Mouse (Mus musculus) forebrain, embryonic 11.5 days (tissue): ENCODE results near the gene Dpf1. TPM values are rescaled to one million over a fixed set of nuclear protein-coding genes. Genes with fewer than 3 reads are reported as not detected.

ENCODE experiments used
- ATAC-seq: fragments of 200-750 bp; cut with Nextera tagmentation; replicated peaks from 2 replicates; pipeline ENCODE4 v1.8.0; 2017; ENCODE audit warnings: moderate TSS enrichment; ENCODE audit not compliant: low FRiP score
- DNase-seq: peaks from one replicate; pipeline ENCODE4 v3.0.0-alpha.2; 2017; ENCODE audit warnings: low spot score
- H3K27ac ChIP-seq: fragments of 300-500 bp; sonication (generic); 2 replicates; pipeline ENCODE4 v1.5.1; 2014; ENCODE audit warnings: low read depth, low read length
- H3K27me3 ChIP-seq: fragments of 300-500 bp; sonication (generic); 2 replicates; pipeline ENCODE4 v1.6.1; 2014; ENCODE audit warnings: mild to moderate bottlenecking, low read length, mixed read lengths; ENCODE audit not compliant: control insufficient read depth, insufficient read depth
- H3K36me3 ChIP-seq: fragments of 300-500 bp; sonication (generic); 2 replicates; pipeline ENCODE4 v1.6.1; 2014; ENCODE audit warnings: mild to moderate bottlenecking, low read length, moderate library complexity, mixed read lengths; ENCODE audit not compliant: control insufficient read depth, insufficient read depth
- H3K4me1 ChIP-seq: fragments of 300-500 bp; sonication (generic); replicated peaks from 2 replicates; pipeline ENCODE4 v1.6.1; 2014; ENCODE audit warnings: low read length, mixed read lengths; ENCODE audit not compliant: control insufficient read depth, insufficient read depth
- H3K4me2 ChIP-seq: fragments of 300-500 bp; sonication (generic); 2 replicates; pipeline ENCODE4 v1.6.1; 2014; ENCODE audit warnings: low read depth, mild to moderate bottlenecking, low read length, moderate library complexity, mixed read lengths; ENCODE audit not compliant: severe bottlenecking
- H3K4me3 ChIP-seq: fragments of 300-500 bp; sonication (generic); 2 replicates; pipeline ENCODE4 v1.5.1; 2014; ENCODE audit warnings: low read depth, low read length
- H3K9ac ChIP-seq: fragments of 300-500 bp; sonication (generic); 2 replicates; pipeline ENCODE4 v1.6.1; 2014; ENCODE audit warnings: low read length
- H3K9me3 ChIP-seq: fragments of 300-500 bp; sonication (generic); 2 replicates; pipeline ENCODE4 v1.6.1; 2016; ENCODE audit warnings: low read length, mixed read lengths; ENCODE audit not compliant: control insufficient read depth
- WGBS: fragments of 180-500 bp; shearing (Covaris S2); extraction: QIAGEN DNeasy Blood & Tissue Kit; methylation state at CpG from one replicate; pipeline ENCODE4 v1.1.7; 2014; 5-methylcytosine and 5-hydroxymethylcytosine counted together
- polyA plus RNA-seq: library from polyadenylated mRNA; unstranded; fragments of >200 nt; fragmentation: Nextera tagmentation; extraction: Ambion mirVana; gene quantifications from 2 replicates; pipeline ENCODE4 v1.2.1, GENCODE M21; 2014

Gene Dpf1
- polyA plus RNA-seq, 1 experiment from 2014 or later: 76.0 TPM

- no peak overlapping the region for H3K4me3 ChIP-seq
- ATAC-seq (no peak), DNase-seq (no peak)
- H3K9ac ChIP-seq: no peak overlapping the region
- WGBS: 85% methylated on average over 9 of the region's 9 CpGs
- H3K4me2 ChIP-seq: no peak overlapping the region
- no peaks in the 10 kb centered on the region for H3K9me3 ChIP-seq
- no peaks in the 10 kb centered on the region; the same call in 1 of the 2 replicates for H3K36me3 ChIP-seq
- peaks cover 4% of the 10 kb centered on the region; the same call in 1 of the 2 replicates for H3K4me1 ChIP-seq
- no peaks in the 10 kb centered on the region for H3K27me3 ChIP-seq
- no peak overlapping the region for H3K27ac ChIP-seq
These were observed 34.7 kb downstream of the Dpf1 start for GRCm38 (mm10) chr7:29338351-29338919.

- 85% methylated on average over 14 of the region's 14 CpGs for WGBS
These were observed 35.4 kb downstream of the Dpf1 start for GRCm38 (mm10) chr7:29338984-29339679.

GRCm38 (mm10) chr7:29340247-29340646, 36.5 kb downstream of the Dpf1 start:
- no peaks in the 10 kb centered on the region for H3K4me1 ChIP-seq
- no peak overlapping the region for H3K4me2 ChIP-seq
- ATAC-seq (no peak), DNase-seq (no peak)
- H3K9ac ChIP-seq: no peak overlapping the region
- H3K27ac ChIP-seq: no peak overlapping the region
- H3K36me3 ChIP-seq: no peaks in the 10 kb centered on the region; the same call in 1 of the 2 replicates
- 89% methylated on average over 9 of the region's 9 CpGs for WGBS
- H3K9me3 ChIP-seq: no peaks in the 10 kb centered on the region
- H3K27me3 ChIP-seq: no peaks in the 10 kb centered on the region
- H3K4me3 ChIP-seq: no peak overlapping the region

More at GRCm38 (mm10) chr7:29338984-29339679, 35.4 kb downstream of the Dpf1 start:
- peaks cover 3% of the 10 kb centered on the region; the same call in 1 of the 2 replicates for H3K4me1 ChIP-seq
- no peak overlapping the region for H3K4me2 ChIP-seq
- no peaks in the 10 kb centered on the region; the same call in 1 of the 2 replicates for H3K36me3 ChIP-seq
- H3K4me3 ChIP-seq: no peak overlapping the region
- H3K27me3 ChIP-seq: no peaks in the 10 kb centered on the region
- H3K9me3 ChIP-seq: no peaks in the 10 kb centered on the region
- H3K27ac ChIP-seq: no peak overlapping the region
- DNase-seq (no peak), ATAC-seq (no peak)
- H3K9ac ChIP-seq: no peak overlapping the region

GRCm38 (mm10) chr7:29340838-29341237, 37.1 kb downstream of the Dpf1 start:
- Histone ChIP-seq H3K4me3 (no peak overlapping the region), H3K9ac (no peak overlapping the region), H3K4me2 (no peak overlapping the region), H3K9me3 (no peaks in the 10 kb centered on the region), H3K27ac (no peak overlapping the region), H3K27me3 (no peaks in the 10 kb centered on the region), H3K36me3 (no peaks in the 10 kb centered on the region; the same call in 1 of the 2 replicates), H3K4me1 (peaks cover 2% of the 10 kb centered on the region; the same call in 1 of the 2 replicates)
- DNase-seq (no peak), ATAC-seq (no peak)
- WGBS: 95% methylated on average over 8 of the region's 8 CpGs

GRCm38 (mm10) chr7:29341722-29342121, 38.0 kb downstream of the Dpf1 start:
- no peaks in the 10 kb centered on the region for H3K27me3 ChIP-seq
- ATAC-seq: no peak
- no peak overlapping the region for H3K4me3 ChIP-seq
- peaks cover 2% of the 10 kb centered on the region; the same call in 1 of the 2 replicates for H3K4me1 ChIP-seq
- H3K9me3 ChIP-seq: no peaks in the 10 kb centered on the region
- 83% methylated on average over 12 of the region's 12 CpGs for WGBS
- H3K27ac ChIP-seq: no peak overlapping the region
- H3K36me3 ChIP-seq: no peaks in the 10 kb centered on the region; the same call in 1 of the 2 replicates
- no peak overlapping the region for H3K9ac ChIP-seq
- DNase-seq: no peak
- no peak overlapping the region for H3K4me2 ChIP-seq

GRCm38 (mm10) chr7:29342489-29343092, 38.8 kb downstream of the Dpf1 start:
- no peak for ATAC-seq
- H3K27ac ChIP-seq: no peak overlapping the region
- 67% methylated on average over 8 of the region's 8 CpGs for WGBS
- H3K9me3 ChIP-seq: no peaks in the 10 kb centered on the region
- no peak overlapping the region for H3K4me3 ChIP-seq
- H3K4me2 ChIP-seq: no peak overlapping the region
- H3K36me3 ChIP-seq: no peaks in the 10 kb centered on the region
- no peak overlapping the region for H3K9ac ChIP-seq
- no peak for DNase-seq
- no peaks in the 10 kb centered on the region for H3K27me3 ChIP-seq
- H3K4me1 ChIP-seq: peaks cover 2% of the 10 kb centered on the region; the same call in 1 of the 2 replicates

DNA sequence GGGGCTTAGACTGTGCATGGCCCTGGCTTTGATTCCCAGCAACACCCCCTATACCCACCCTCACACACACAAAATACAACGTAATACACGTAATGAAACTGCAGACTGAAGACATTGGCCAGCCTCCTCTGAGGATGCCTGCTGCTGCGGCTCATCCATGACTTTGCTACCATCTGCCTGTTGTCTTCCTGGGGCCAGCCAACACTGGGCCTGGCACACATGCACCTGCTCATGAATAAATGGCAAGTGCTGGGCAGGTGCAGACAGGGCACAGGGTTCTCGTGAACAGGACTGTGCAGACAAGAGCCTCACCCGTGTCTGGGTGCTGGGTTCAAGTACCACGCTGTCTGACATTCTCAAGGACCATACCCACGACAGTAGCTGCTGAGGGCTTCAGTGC, 40.0 kb downstream of the Dpf1 start:
- no peak overlapping the region for H3K4me2 ChIP-seq
- H3K9me3 ChIP-seq: no peaks in the 10 kb centered on the region
- ATAC-seq (no peak), DNase-seq (no peak)
- H3K27ac ChIP-seq: no peak overlapping the region
- H3K27me3 ChIP-seq: no peaks in the 10 kb centered on the region
- peaks cover 2% of the 10 kb centered on the region; the same call in 1 of the 2 replicates for H3K4me1 ChIP-seq
- H3K4me3 ChIP-seq: no peak overlapping the region
- no peak overlapping the region for H3K9ac ChIP-seq
- 94% methylated on average over 7 of the region's 7 CpGs for WGBS
- no peaks in the 10 kb centered on the region for H3K36me3 ChIP-seq

- H3K27me3 ChIP-seq: no peaks in the 10 kb centered on the region
- DNase-seq: no peak
- no peak overlapping the region for H3K4me3 ChIP-seq
- 62% methylated on average over 4 of the region's 4 CpGs for WGBS
- no peaks in the 10 kb centered on the region; the same call in 1 of the 2 replicates for H3K36me3 ChIP-seq
- ATAC-seq: no peak; the same call in 1 of the 2 replicates
- no peak overlapping the region for H3K4me2 ChIP-seq
- no peak overlapping the region for H3K27ac ChIP-seq
- peaks cover 2% of the 10 kb centered on the region; the same call in 1 of the 2 replicates for H3K4me1 ChIP-seq
- H3K9me3 ChIP-seq: no peaks in the 10 kb centered on the region
- no peak overlapping the region; the same call in 1 of the 2 replicates for H3K9ac ChIP-seq
These were observed 41.8 kb downstream of the Dpf1 start for GRCm38 (mm10) chr7:29345534-29345933.
